Mouse (Mus musculus) G1E (cell line): Measurements from ENCODE around the gene C2cd3. TPM values are rescaled to one million over a fixed set of nuclear protein-coding genes. Genes with fewer than 3 reads are reported as not detected.

ENCODE experiments used
- ATAC-seq: 2 replicates; pipeline ENCODE4 v1.8.0; 2016; ENCODE audit warnings: mild to moderate bottlenecking; ENCODE audit not compliant: insufficient number of reproducible peaks, poor library complexity, low FRiP score, severe bottlenecking; ENCODE audit errors: extremely low read depth
- DNase-seq: peaks from one replicate; pipeline ENCODE4 v3.0.0; 2012; ENCODE audit warnings: low spot score
- H3K27me3 ChIP-seq: 2 replicates; pipeline ENCODE4 v1.6.1; 2012; ENCODE audit warnings: mild to moderate bottlenecking, low read length, inconsistent platforms; ENCODE audit not compliant: insufficient read depth
- H3K36me3 ChIP-seq: replicated peaks from 2 replicates; pipeline ENCODE3; 2012; ENCODE audit warnings: mild to moderate bottlenecking, inconsistent platforms
- H3K4me1 ChIP-seq: 2 replicates; pipeline ENCODE4 v1.6.1; 2012; ENCODE audit warnings: low read depth, low read length, inconsistent platforms, mixed read lengths; ENCODE audit not compliant: insufficient read depth
- H3K4me3 ChIP-seq: 2 replicates; pipeline ENCODE4 v1.5.1; 2012; ENCODE audit warnings: low read depth, mild to moderate bottlenecking, inconsistent platforms, low read length, moderate library complexity, mixed read lengths
- H3K9me3 ChIP-seq: replicated peaks from 2 replicates; pipeline ENCODE4 v1.6.1; 2012; ENCODE audit warnings: inconsistent platforms
- CTCF ChIP-seq: IDR thresholded peaks from 2 replicates; pipeline ENCODE4 v1.5.1; 2012; ENCODE audit warnings: low read depth, low read length, inconsistent platforms, mixed read lengths
- GATA1 ChIP-seq: IDR thresholded peaks from 2 replicates; pipeline ENCODE4 v1.6.1; 2012; ENCODE audit warnings: borderline replicate concordance, low read length, inconsistent platforms, mixed read lengths
- GATA2 ChIP-seq: IDR thresholded peaks from 2 replicates; pipeline ENCODE4 v1.6.1; 2012; ENCODE audit warnings: low read depth, low read length, inconsistent platforms, borderline replicate concordance
- POLR2AphosphoS5 ChIP-seq: IDR thresholded peaks from 2 replicates; pipeline ENCODE4 v1.6.1; 2012; ENCODE audit warnings: low read depth, low read length, inconsistent platforms; ENCODE audit not compliant: insufficient replicate concordance
- TAL1 ChIP-seq: conservative IDR thresholded peaks from 2 replicates; pipeline ENCODE4 v1.6.1; 2012; ENCODE audit warnings: low read depth, low read length, inconsistent platforms, mixed read lengths
- polyA plus RNA-seq: library from polyadenylated mRNA; stranded (reverse); fragments of >175 nt; gene quantifications from 2 replicates; pipeline ENCODE4 v1.2.3, GENCODE M21; 2012
- total RNA-seq, 2 experiments: library from RNA; stranded (forward) in 1 of 2; stranded (reverse) in 1 of 2; fragments of 200-1000 nt in 1 of 2; fragments of >200 nt in 1 of 2; fragmentation: Nextera tagmentation in 1 of 2; gene quantifications; 2 replicates each; pipeline ENCODE4 v1.2.3; 2014 to 2017

C2cd3 gene
- total and polyA plus RNA-seq, 3 experiments = 22.6 to 76.2 (median 27.7) TPM

DNA sequence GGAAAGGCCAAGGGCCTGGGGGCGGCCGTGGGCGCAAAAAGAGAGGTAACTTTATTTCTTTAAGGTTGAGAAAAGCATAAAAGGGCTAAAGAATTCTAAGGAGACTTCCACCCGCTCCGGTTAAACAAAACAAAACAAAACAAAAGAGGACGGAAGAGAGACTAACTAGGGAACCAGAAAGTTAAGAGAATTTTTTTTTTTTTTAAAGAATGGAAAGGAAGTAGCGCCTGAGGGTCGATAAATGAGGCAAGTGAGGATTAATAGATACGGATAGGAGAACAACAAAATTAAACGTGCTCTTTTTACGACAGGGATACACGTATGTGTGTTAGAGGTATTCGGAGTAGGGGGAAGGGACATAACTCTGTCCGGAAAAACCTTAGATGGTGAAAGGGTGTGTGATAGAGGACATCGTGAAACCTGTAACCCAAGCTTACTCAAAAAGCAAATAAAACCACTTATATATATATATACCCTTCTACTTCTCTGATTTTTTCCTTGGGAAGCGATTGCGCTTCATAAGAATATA is 483 bp downstream of the C2cd3 start:
- ATAC-seq (no peak), DNase-seq (peak; percentile 29)
- no peaks in the 10 kb centered on the region for H3K9me3 ChIP-seq
- TF ChIP-seq TAL1 = no peak
- no peak for TF ChIP-seq POLR2AphosphoS5
- no peak for TF ChIP-seq CTCF
- no peak for TF ChIP-seq GATA2
- TF ChIP-seq GATA1 = no peak
- no peaks in the 10 kb centered on the region for H3K27me3 ChIP-seq
- peaks cover 22% of the 10 kb centered on the region for H3K4me1 ChIP-seq
- peaks cover 46% of the 10 kb centered on the region for H3K36me3 ChIP-seq
- H3K4me3 ChIP-seq = peak overlapping the region; percentile 85

DNA sequence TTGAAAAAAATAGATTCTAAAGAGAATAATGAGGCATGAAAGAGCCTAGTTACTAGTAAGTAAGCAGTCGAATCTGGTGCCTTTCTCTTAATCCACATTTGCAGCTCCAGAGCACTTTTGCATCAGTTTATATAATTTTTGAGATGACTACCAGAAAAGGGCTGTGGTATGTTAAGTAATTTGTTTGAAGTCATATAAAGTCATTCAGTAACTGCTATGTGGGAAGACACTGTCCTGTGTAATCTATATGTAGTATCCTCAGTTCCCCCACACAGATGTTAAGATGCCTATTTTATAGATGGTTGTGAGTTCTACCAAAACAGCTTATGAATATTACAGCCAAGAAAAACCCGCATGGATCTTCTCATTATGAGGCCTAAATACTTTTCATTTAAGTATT is 6.2 kb downstream of the C2cd3 start:
- ATAC-seq = no peak
- no peaks in the 10 kb centered on the region for H3K27me3 ChIP-seq
- no peak for TF ChIP-seq GATA2
- no peak for TF ChIP-seq GATA1
- no peak for TF ChIP-seq POLR2AphosphoS5
- no peak for TF ChIP-seq TAL1
- TF ChIP-seq CTCF = no peak
- no peaks in the 10 kb centered on the region for H3K9me3 ChIP-seq
- H3K4me1 ChIP-seq = peaks cover 9% of the 10 kb centered on the region
- DNase-seq = no peak
- peaks cover 77% of the 10 kb centered on the region for H3K36me3 ChIP-seq
- H3K4me3 ChIP-seq = no peak overlapping the region

DNA sequence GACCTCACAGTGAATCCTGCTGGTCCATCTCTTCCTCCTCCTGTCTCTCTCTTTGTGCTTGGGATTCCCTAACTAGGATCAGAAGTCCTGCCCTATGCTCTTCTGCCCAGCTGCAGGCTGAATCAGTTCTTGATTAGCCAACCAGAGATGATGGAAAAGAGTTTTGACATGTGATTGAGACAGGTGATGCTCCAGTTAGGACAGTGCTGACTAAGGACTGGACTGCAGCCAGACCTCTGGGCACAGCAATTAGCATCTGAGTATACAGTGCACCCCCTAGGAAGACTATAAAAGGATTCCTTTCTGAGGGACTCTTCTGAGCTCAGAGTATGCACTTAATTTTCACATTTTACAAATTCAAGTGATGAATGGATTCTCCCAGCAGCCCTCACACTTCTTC is 9.1 kb downstream of the C2cd3 start:
- TF ChIP-seq CTCF (no peak), POLR2AphosphoS5 (no peak), GATA1 (no peak), GATA2 (no peak), TAL1 (no peak)
- 0 out of 2 replicates have a peak, but pooled peaks cover under 1% of the 10 kb centered on the region for H3K4me1 ChIP-seq
- H3K4me3 ChIP-seq = no peak overlapping the region
- DNase-seq = no peak
- no peaks in the 10 kb centered on the region for H3K9me3 ChIP-seq
- H3K27me3 ChIP-seq = no peaks in the 10 kb centered on the region
- peaks cover 75% of the 10 kb centered on the region for H3K36me3 ChIP-seq
- no peak for ATAC-seq

DNA sequence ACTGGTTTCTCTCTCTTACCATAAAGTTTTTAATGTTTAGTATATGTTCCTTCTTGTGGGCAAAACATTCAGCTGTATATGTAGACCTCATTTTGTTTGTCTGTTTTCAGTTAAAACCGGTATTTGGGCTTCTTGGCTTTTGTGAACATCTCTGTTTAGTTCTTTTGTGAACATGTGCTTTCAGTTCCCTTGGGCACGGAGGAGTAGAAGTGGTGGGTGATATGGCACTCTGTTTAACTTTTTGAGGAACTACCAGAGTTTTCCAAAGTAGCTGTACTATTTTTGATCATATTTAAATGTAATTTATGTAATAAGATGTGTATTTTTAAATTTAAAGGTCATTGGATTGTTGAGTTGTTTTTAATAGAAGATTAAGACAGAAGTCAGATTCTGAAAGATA is 11.2 kb downstream of the C2cd3 start:
- TF ChIP-seq CTCF = no peak
- no peak for TF ChIP-seq GATA2
- no peak for TF ChIP-seq TAL1
- no peak for TF ChIP-seq GATA1
- no peak for TF ChIP-seq POLR2AphosphoS5
- Histone ChIP-seq H3K36me3 (peaks cover 74% of the 10 kb centered on the region), H3K27me3 (no peaks in the 10 kb centered on the region), H3K4me1 (0 out of 2 replicates have a peak, but pooled peaks cover 2% of the 10 kb centered on the region), H3K9me3 (no peaks in the 10 kb centered on the region), H3K4me3 (no peak overlapping the region)
- ATAC-seq (no peak), DNase-seq (no peak)

DNA sequence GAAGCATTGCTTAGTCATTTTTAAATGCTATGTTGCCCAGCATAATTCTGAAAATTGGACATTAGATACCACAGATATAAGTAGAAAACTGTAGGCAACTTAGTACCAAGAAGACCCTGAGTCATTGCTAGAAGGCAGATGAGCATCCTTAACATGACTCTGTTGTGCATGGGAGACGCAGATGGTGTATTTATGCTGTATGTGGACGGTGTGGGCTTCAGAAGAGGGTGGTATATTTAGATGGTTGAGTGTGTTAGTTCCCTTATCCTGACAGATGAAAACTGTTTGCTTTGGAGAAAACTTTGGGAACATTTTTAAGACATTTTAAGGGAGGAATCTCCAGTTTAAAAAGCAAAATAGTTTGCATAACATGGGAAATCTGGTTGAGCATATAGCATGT is 16.1 kb downstream of the C2cd3 start:
- no peak overlapping the region for H3K4me3 ChIP-seq
- no peaks in the 10 kb centered on the region for H3K9me3 ChIP-seq
- peaks cover 77% of the 10 kb centered on the region for H3K36me3 ChIP-seq
- no peaks in the 10 kb centered on the region for H3K27me3 ChIP-seq
- H3K4me1 ChIP-seq = 0 out of 2 replicates have a peak, but pooled peaks cover 2% of the 10 kb centered on the region
- ATAC-seq (no peak), DNase-seq (no peak)
- no peak for TF ChIP-seq CTCF
- TF ChIP-seq GATA1 = no peak

DNA sequence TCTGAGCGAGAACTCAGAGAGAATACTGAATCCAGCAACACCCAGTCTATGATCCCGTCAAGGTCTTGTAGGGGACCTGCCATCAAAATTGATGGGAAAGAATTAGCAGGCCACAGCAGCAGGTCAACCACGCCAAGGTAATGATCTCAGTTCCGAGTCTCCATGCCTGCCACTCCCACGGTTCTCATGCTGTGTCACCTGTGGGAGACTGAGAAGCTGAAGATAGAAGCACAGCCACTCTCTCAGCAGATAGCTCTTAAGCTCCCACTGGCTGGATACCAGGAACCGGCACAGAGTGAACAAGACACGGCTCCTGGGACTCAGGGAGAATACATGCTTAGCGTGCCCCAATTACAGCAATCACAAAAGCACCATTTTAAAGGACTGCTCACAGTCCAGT is 18.1 kb downstream of the C2cd3 start:
- DNase-seq (no peak), ATAC-seq (no peak)
- Histone ChIP-seq H3K9me3 (no peaks in the 10 kb centered on the region), H3K4me3 (no peak overlapping the region), H3K36me3 (peaks cover 78% of the 10 kb centered on the region), H3K27me3 (no peaks in the 10 kb centered on the region), H3K4me1 (0 out of 2 replicates have a peak, but pooled peaks cover 2% of the 10 kb centered on the region)
- TF ChIP-seq GATA2 = no peak
- no peak for TF ChIP-seq GATA1
- no peak for TF ChIP-seq POLR2AphosphoS5
- no peak for TF ChIP-seq CTCF
- TF ChIP-seq TAL1 = no peak

DNA sequence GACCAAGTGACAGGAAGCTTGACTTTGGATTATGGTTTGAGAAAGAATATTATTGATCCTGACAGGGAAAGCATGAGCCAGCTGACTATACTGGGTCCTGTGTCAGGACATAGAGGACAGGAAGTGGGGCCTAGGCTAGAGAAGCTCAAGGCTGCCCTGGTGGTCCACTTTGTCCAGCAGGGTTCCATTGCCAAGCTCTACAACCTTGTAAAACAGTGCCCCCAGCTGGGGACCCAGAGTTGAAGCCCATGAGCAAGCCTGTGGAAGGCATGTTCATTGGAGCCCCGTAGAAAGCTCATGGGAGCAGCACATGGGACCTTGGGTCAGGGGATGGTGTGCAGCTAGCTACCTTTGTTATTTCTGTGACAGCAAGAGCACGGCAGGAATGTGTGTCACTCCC is 20.2 kb downstream of the C2cd3 start:
- H3K4me3 ChIP-seq = no peak overlapping the region
- H3K4me1 ChIP-seq = no peaks in the 10 kb centered on the region
- no peak for ATAC-seq
- peaks cover 90% of the 10 kb centered on the region for H3K36me3 ChIP-seq
- no peak for DNase-seq
- no peaks in the 10 kb centered on the region for H3K27me3 ChIP-seq
- TF ChIP-seq CTCF (no peak), GATA1 (no peak), TAL1 (no peak), GATA2 (no peak), POLR2AphosphoS5 (no peak)
- H3K9me3 ChIP-seq = no peaks in the 10 kb centered on the region
